Mouse (Mus musculus) mouse trophoblast stem cell (cell line): ENCODE measurements around the gene Rps15.

Source experiments
- in situ Hi-C, 2 experiments: fragments of 300-500 bp; cut with MseI, MboI; formaldehyde crosslinking; loops; 2 replicates in 1 of 2; 3 replicates in 1 of 2; pipeline ENCODE4 v1.15.1; 2025

The Rps15 gene

DNA sequence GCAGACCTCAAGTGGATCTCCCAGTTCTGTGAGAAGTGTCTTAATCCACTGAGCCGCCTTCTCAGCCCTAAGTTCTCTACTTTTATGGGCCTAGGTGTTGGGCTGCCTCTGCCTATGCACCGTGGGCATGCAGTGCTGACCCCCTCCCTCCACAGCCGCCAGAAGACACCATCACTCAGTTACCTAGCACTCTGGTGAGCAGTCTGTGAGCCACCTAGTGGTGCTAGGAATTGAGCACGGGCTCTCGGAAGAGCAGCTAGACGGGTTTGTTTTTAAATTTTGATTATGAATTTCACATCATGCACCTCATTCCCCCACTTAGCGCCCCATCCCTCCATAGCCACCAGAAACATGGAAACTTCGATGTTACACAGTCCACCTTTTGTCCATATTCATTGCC lies 3.6 kb upstream of the Rps15 start:
- in situ Hi-C loops: no loop called here

GRCm38 (mm10) chr10:80293325-80293724 lies 1.1 kb downstream of the Rps15 start:
- in situ Hi-C loops: no loop called here

GRCm38 (mm10) chr10:80294311-80294710 lies 2.1 kb downstream of the Rps15 start:
- in situ Hi-C loops: no loop called here

GRCm38 (mm10) chr10:80294788-80295303 lies 2.6 kb downstream of the Rps15 start:
- in situ Hi-C loops: no loop called here

- in situ Hi-C loops: no loop called here
Observed at GRCm38 (mm10) chr10:80295618-80296425, 3.6 kb downstream of the Rps15 start, which contains the start of gene Apc2. Gene Apc2, plus strand, starts transcription at chr10:80295977.

- in situ Hi-C loops: no loop called here
Observed at GRCm38 (mm10) chr10:80296824-80297223, 4.6 kb downstream of the Rps15 start.

DNA sequence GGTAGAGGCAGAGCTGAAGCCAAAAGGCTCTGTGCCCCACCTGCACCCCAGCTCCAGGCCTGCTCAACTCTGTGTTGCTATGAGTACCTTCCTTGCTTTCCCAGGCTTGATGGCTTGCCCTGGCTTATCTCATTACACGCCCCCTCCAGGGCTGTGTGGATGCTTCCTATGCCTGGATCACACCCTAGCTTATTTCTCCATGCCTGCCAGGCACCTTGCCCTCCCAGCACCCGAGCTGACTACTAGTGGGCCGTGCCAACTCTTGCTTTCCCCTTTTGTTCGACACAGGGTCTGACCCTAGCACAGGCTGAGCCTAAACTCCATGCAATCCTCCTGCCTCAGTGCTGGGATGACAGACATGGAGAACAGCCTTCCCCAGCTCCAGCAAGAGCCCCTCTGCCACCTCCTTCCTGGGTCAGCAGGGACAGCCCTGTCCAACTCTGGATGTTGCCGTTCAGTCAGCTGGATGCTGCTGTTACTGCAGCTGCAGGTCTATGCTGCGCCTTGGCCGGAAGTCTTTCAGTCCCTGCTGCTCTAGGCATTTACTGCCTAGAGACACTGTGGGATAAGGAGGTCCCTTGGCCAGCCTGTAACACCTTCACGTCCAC lies 5.4 kb downstream of the Rps15 start:
- in situ Hi-C loops: no loop called here

GRCm38 (mm10) chr10:80298571-80299281 lies 6.5 kb downstream of the Rps15 start:
- in situ Hi-C loops: no loop called here

GRCm38 (mm10) chr10:80299301-80299700 lies 7.0 kb downstream of the Rps15 start:
- in situ Hi-C loops: no loop called here

DNA sequence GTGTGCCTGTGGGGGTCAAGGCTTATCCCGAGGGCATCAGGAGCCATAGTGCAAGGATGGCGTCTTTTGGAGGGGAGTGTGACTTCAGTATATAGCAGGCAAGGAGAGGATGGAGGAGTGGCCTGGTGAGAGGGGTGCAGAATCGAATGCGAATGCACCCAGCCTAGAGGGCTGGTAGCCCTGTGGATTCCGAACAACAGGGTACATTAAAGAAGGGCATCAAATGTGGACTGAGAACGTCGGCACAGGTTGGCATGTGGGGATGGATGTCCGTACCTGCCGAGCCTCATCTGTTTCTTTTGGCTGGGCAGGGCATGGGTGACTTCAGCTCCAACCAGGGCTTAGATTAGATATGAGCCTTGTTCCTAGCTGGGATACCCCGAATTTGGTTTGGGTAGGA lies 7.6 kb downstream of the Rps15 start:
- in situ Hi-C loops: no loop called here

GRCm38 (mm10) chr10:80300672-80301181 lies 8.5 kb downstream of the Rps15 start:
- in situ Hi-C loops: no loop called here

DNA sequence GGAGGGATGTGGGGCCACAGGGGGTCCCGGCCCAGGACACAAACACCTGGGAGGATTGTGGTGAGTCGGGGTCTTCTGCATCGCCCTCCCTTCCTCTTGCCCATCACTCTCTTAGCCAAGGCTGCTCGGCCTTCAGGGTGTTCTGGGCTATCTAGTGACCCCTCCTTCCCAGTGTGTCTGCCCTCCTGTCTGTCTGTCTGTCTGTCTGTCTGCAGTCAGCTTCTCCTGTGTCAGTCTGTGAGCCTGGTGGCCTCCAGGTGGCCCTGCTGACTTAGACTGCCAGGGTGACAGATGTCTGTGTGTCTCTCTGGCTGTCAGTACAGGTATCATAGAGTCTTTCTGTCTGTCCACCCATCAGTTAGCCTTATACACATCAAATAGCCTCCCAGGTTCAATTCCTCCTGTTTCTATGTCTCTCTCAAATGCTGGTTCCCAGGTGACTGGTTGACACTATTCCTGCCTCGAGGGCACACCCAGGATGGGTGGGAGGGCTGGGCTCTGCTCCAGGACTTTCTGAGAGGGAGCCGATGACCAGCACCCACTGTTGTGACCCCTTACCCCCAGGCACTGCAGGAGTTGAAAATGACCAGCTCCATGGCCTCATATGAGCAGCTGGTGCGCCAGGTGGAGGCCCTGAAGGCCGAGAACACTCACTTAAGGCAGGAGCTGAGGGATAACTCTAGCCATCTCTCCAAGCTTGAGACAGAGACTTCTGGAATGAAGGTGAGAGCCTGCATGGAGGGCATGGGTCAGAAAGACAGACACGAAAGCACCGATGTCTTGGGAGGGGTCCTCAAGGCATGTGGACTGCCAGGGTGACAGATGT lies 9.2 kb downstream of the Rps15 start:
- in situ Hi-C loops: no loop called here

- in situ Hi-C loops: no loop called here
Observed at GRCm38 (mm10) chr10:80302082-80302355, 9.8 kb downstream of the Rps15 start.

GRCm38 (mm10) chr10:80302471-80302881 lies 10.2 kb downstream of the Rps15 start:
- in situ Hi-C loops: no loop called here

DNA sequence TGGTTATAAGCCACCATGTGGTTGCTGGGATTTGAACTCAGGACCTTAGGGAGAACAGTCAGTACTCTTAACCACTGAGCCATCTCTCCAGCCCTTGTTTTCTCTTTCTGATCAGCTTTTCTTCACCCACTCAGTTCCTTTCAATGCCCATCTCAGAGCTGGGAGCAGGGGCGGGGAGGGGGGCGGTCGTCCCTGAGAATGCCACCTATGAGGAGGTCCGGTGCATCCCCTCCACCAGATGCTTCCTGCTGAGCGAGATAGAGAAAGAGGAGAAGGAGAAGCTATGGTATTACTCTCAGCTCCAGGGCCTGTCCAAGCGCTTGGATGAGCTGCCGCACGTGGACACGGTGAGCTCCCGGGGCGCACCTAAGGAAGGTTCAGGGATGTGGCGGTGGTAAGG lies 12.2 kb downstream of the Rps15 start:
- in situ Hi-C loops: no loop called here

- in situ Hi-C loops: no loop called here
Observed at GRCm38 (mm10) chr10:80304862-80305261, 12.6 kb downstream of the Rps15 start.

DNA sequence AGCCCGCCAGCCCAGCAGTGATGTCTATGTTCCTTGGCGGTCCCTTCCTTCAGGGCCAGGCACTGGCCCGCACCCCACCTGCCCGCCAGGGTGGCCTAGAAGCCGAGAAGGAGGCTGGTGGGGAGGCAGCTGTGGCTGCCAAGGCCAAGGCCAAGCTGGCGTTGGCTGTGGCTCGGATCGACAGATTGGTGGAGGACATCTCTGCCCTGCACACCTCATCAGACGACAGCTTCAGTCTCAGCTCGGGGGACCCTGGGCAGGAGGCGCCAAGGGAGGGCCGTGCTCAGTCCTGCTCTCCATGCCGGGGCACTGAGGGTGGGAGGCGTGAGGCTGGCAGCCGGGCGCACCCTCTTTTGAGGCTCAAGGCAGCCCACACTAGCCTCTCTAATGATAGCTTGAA lies 19.3 kb downstream of the Rps15 start:
- in situ Hi-C loops: no loop called here

- in situ Hi-C loops: no loop called here
Observed at GRCm38 (mm10) chr10:80312586-80313504, 20.6 kb downstream of the Rps15 start.

DNA sequence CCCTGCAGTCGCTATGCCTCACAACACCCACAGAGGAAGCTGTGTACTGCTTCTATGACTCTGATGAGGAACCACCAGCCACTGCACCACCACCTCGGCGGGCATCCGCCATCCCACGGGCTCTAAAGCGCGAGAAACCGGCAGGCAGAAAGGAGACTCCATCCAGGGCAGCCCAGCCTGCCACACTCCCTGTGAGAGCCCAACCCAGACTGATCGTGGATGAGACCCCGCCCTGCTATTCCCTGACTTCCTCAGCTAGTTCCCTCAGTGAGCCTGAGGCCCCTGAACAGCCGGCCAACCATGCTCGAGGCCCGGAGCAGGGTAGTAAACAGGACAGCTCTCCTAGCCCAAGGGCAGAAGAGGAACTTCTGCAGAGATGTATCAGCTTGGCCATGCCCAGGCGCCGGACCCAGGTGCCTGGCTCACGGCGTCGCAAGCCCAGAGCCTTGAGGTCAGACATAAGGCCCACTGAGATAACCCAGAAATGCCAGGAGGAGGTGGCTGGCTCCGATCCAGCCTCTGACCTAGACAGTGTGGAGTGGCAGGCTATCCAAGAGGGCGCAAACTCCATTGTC lies 21.5 kb downstream of the Rps15 start:
- in situ Hi-C loops: no loop called here

GRCm38 (mm10) chr10:80314494-80315001 lies 22.3 kb downstream of the Rps15 start:
- in situ Hi-C loops: no loop called here
